ENCODE assay signal across 12 mouse cellular contexts in the genomic region with DNA sequence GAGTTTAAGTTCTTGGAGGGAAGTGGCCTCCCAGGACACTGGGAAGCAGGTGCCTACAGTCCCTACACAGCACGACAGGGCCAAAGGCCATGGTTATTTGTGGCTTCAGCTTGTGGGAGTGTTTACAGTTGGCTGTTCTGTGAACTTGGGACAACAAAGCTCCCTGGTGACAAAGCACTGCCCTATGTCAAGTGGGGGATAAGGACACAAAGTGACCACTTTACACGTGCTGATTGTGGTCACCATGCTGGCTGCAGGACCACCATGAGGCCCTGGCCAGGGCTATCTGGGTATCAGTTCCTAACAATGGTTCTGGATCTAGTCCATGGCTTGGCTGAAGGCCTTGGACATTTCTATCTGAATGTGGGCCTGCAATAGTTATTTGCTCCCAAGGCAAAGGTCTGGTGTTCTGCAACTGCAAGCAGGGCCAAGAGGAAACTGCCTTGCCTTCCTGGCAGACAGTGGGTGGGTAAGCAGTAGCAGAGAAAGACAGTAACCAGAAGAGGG. TPM values are rescaled to one million over a fixed set of nuclear protein-coding genes. Genes with fewer than 3 reads are reported as not detected.
DNase-seq lines count a peak whose midpoint lies in the region; ATAC-seq and TF ChIP-seq lines count a peak whose summit lies in the region.
"Had no signal": no experiment of that assay in that cellular context is flagged by ENCODE, and none has a peak within 500 bp of the region (broad histone marks: within the 10 kb centered on the region; RNA-seq: fewer than 3 reads in every experiment).

No protein-coding gene starts in this region.

- no peak for TF ChIP-seq POLR2A in heart, adult 2 months (IDR thresholded peaks at IDR 0.05; ENCODE audit: insufficient read depth, low read depth, low read length)

- no peak overlapping the region for H3K4me3 ChIP-seq in hindbrain, embryonic 13.5 days
- H3K4me3 ChIP-seq in hindbrain, embryonic 14.5 days (replicated peaks; ENCODE audit: low read length), result no peak overlapping the region
- H3K4me3 ChIP-seq in heart, adult 2 months, result no peak overlapping the region
- H3K4me3 ChIP-seq in kidney, embryonic 15.5 days (replicated peaks), result no peak overlapping the region
- H3K4me3 ChIP-seq in midbrain, embryonic 14.5 days (replicated peaks; ENCODE audit: low read depth, low read length), result no peak overlapping the region
- H3K4me3 ChIP-seq: midbrain, embryonic 12.5 days had no signal

- no peaks in the 10 kb centered on the region for H3K9me3 ChIP-seq in hindbrain, embryonic 13.5 days
- H3K9me3 ChIP-seq in hindbrain, embryonic 14.5 days (ENCODE audit: control insufficient read depth, low read length), result no peaks in the 10 kb centered on the region
- H3K9me3 ChIP-seq in kidney, embryonic 15.5 days (replicated peaks), result no peaks in the 10 kb centered on the region
- no peaks in the 10 kb centered on the region for H3K9me3 ChIP-seq in midbrain, embryonic 14.5 days (ENCODE audit: control insufficient read depth, low read length)
- H3K9me3 ChIP-seq: midbrain, embryonic 12.5 days had no signal

- peaks cover 5% of the 10 kb centered on the region for H3K27me3 ChIP-seq in hindbrain, embryonic 13.5 days
- peaks cover under 1% of the 10 kb centered on the region; the same call in 1 of the 2 replicates for H3K27me3 ChIP-seq in hindbrain, embryonic 14.5 days (ENCODE audit: control insufficient read depth, insufficient read depth, low read length)
- no peaks in the 10 kb centered on the region for H3K27me3 ChIP-seq in heart, adult 2 months (ENCODE audit: control insufficient read depth, insufficient read depth, low read length)
- H3K27me3 ChIP-seq in kidney, embryonic 15.5 days, result no peaks in the 10 kb centered on the region
- no peaks in the 10 kb centered on the region for H3K27me3 ChIP-seq in midbrain, embryonic 14.5 days (ENCODE audit: control insufficient read depth, insufficient read depth, low read length)
- H3K27me3 ChIP-seq: CH12.LX; midbrain, embryonic 12.5 days had no signal

- 0 out of 2 replicates have a peak overlapping the region, but pooled peaks have one; percentile 2 for H3K27ac ChIP-seq in hindbrain, embryonic 13.5 days
- H3K27ac ChIP-seq in hindbrain, embryonic 14.5 days, result no peak overlapping the region
- H3K27ac ChIP-seq in heart, adult 2 months, result peak overlapping the region; percentile 68
- H3K27ac ChIP-seq in kidney, embryonic 15.5 days, result peak overlapping the region; percentile 18; the same call in 1 of the 2 replicates
- H3K27ac ChIP-seq in midbrain, embryonic 14.5 days (replicated peaks; ENCODE audit: low read depth, low read length), result no peak overlapping the region
- H3K27ac ChIP-seq: midbrain, embryonic 12.5 days had no signal

- intact Hi-C loops in heart, adult 2 months (cut with DNase I), result loop anchor here (2.0 kb wide), 1 partner anchor 18 kb away; no protein-coding TSS in a partner anchor

- H3K4me1 ChIP-seq in hindbrain, embryonic 13.5 days (replicated peaks), result peaks cover 18% of the 10 kb centered on the region
- no peaks in the 10 kb centered on the region for H3K4me1 ChIP-seq in hindbrain, embryonic 14.5 days (replicated peaks; ENCODE audit: control insufficient read depth, insufficient read depth, low read length)
- H3K4me1 ChIP-seq in heart, adult 2 months (ENCODE audit: control insufficient read depth, insufficient read depth, low read length), result peaks cover 25% of the 10 kb centered on the region
- peaks cover 9% of the 10 kb centered on the region for H3K4me1 ChIP-seq in kidney, embryonic 15.5 days
- no peaks in the 10 kb centered on the region; the same call in 1 of the 2 replicates for H3K4me1 ChIP-seq in midbrain, embryonic 14.5 days (ENCODE audit: control insufficient read depth, insufficient read depth, low read length)

- TF ChIP-seq EP300 in heart, adult 2 months (IDR thresholded peaks at IDR 0.05; ENCODE audit: insufficient read depth, low read depth, low read length), result peak; percentile 94

- WGBS in hindbrain, embryonic 13.5 days, result 53% methylated on average over 2 of the region's 2 CpGs
- WGBS in hindbrain, embryonic 14.5 days, result 61% methylated on average over 2 of the region's 2 CpGs
- 6% methylated on average over 2 of the region's 2 CpGs for WGBS in heart, adult 2 months
- 35% methylated on average over 2 of the region's 2 CpGs for WGBS in kidney, embryonic 15.5 days
- 73% methylated on average over 2 of the region's 2 CpGs for WGBS in midbrain, embryonic 14.5 days

- H3K9ac ChIP-seq in hindbrain, embryonic 13.5 days, result no peak overlapping the region
- no peak overlapping the region for H3K9ac ChIP-seq in hindbrain, embryonic 14.5 days
- no peak overlapping the region for H3K9ac ChIP-seq in heart, adult 2 months (ENCODE audit: low read depth, low read length)
- no peak overlapping the region for H3K9ac ChIP-seq in kidney, embryonic 15.5 days
- no peak overlapping the region for H3K9ac ChIP-seq in midbrain, embryonic 14.5 days (replicated peaks; ENCODE audit: low read length)
- H3K9ac ChIP-seq: midbrain, embryonic 12.5 days had no signal

- H3K4me2 ChIP-seq in hindbrain, embryonic 13.5 days, result no peak overlapping the region
- no peak overlapping the region for H3K4me2 ChIP-seq in hindbrain, embryonic 14.5 days (replicated peaks)
- H3K4me2 ChIP-seq in kidney, embryonic 15.5 days, result no peak overlapping the region
- no peak overlapping the region for H3K4me2 ChIP-seq in midbrain, embryonic 14.5 days (ENCODE audit: low read length)
- H3K4me2 ChIP-seq: midbrain, embryonic 12.5 days had no signal

- H3K36me3 ChIP-seq in hindbrain, embryonic 13.5 days, result peaks cover 26% of the 10 kb centered on the region
- H3K36me3 ChIP-seq in hindbrain, embryonic 14.5 days (replicated peaks; ENCODE audit: control insufficient read depth, insufficient read depth), result peaks cover 25% of the 10 kb centered on the region
- H3K36me3 ChIP-seq in heart, adult 2 months (ENCODE audit: control insufficient read depth, insufficient read depth, low read length), result no peaks in the 10 kb centered on the region; the same call in 1 of the 2 replicates
- peaks cover 22% of the 10 kb centered on the region for H3K36me3 ChIP-seq in kidney, embryonic 15.5 days
- peaks cover 20% of the 10 kb centered on the region for H3K36me3 ChIP-seq in midbrain, embryonic 14.5 days (ENCODE audit: control insufficient read depth, insufficient read depth, low read length)

- DNase-seq in hindbrain, embryonic 14.5 days (ENCODE audit: low spot score), result no peak
- peak; percentile 73 to 83 for DNase-seq in heart, adult 2 months
- DNase-seq in lung, postnatal 25 days (ENCODE audit: low spot score), result peak; percentile 56
- no peak for DNase-seq in urinary bladder, postnatal 25 days (ENCODE audit: low spot score)
- no peak for DNase-seq in embryo, embryonic 11 days
- no peak for DNase-seq in midbrain, embryonic 14.5 days
- DNase-seq: cerebellum, postnatal 14 days; thymus, postnatal 14 days had no signal

- ATAC-seq in hindbrain, embryonic 13.5 days (ENCODE audit: low FRiP score), result no peak
- ATAC-seq in hindbrain, embryonic 14.5 days (ENCODE audit: low FRiP score), result no peak
- ATAC-seq in kidney, embryonic 15.5 days (replicated peaks; ENCODE audit: low FRiP score), result no peak
- ATAC-seq in midbrain, embryonic 14.5 days (ENCODE audit: low FRiP score, low TSS enrichment), result no peak

- no peak for TF ChIP-seq CTCF in heart, adult 2 months (IDR thresholded peaks at IDR 0.05)

- no peaks in the 10 kb centered on the region for H3K79me2 ChIP-seq in heart, adult 2 months (replicated peaks; ENCODE audit: control insufficient read depth, insufficient read depth, low read length)

RNA-seq across cellular contexts. Expression of gene Nodal, which starts 8.5 kb away (rescaled TPM):
- 0.09 TPM in 1 of 2 replicates, not detected in the other for polyA plus RNA-seq in hindbrain, embryonic 13.5 days (2015; fragmentation: Nextera tagmentation; extraction: Ambion mirVana)
- polyA plus RNA-seq in hindbrain, embryonic 14.5 days (2014; fragmentation: Nextera tagmentation; extraction: Ambion mirVana), result 0.13 and 0.29 TPM in 2 replicates
- total RNA-seq in heart, adult 2 months (2021), result under 1 TPM in 1 of 2 experiments, not detected in 1; 0.10 TPM
- polyA plus RNA-seq in heart, adult 2 months (2012; rRNA removed), result 0.04 and 0.38 TPM in 2 replicates
- polyA plus RNA-seq in kidney, embryonic 15.5 days (2015; fragmentation: Nextera tagmentation; extraction: Ambion mirVana), result 0.38 and 0.42 TPM in 2 replicates
- not detected in 2 replicates for polyA plus RNA-seq in midbrain, embryonic 14.5 days (2014; fragmentation: Nextera tagmentation; extraction: Ambion mirVana)
- polyA plus RNA-seq: midbrain, embryonic 12.5 days had no signal

RNA-seq across cellular contexts. Expression of gene Eif4ebp2, which starts 26.2 kb away (rescaled TPM):
- 66.3 and 66.4 TPM in 2 replicates for polyA plus RNA-seq in hindbrain, embryonic 13.5 days (2015; fragmentation: Nextera tagmentation; extraction: Ambion mirVana)
- 37.4 and 38.8 TPM in 2 replicates for polyA plus RNA-seq in hindbrain, embryonic 14.5 days (2014; fragmentation: Nextera tagmentation; extraction: Ambion mirVana)
- total RNA-seq in heart, adult 2 months (2021), result 10 to 100 TPM; 70.9 to 71.3 TPM
- polyA plus RNA-seq in heart, adult 2 months (2012; rRNA removed), result 53.3 and 71.9 TPM in 2 replicates
- 69.4 and 70.0 TPM in 2 replicates for polyA plus RNA-seq in kidney, embryonic 15.5 days (2015; fragmentation: Nextera tagmentation; extraction: Ambion mirVana)
- 46.8 and 53.7 TPM in 2 replicates for polyA plus RNA-seq in midbrain, embryonic 14.5 days (2014; fragmentation: Nextera tagmentation; extraction: Ambion mirVana)

RNA-seq across cellular contexts. Expression of gene Pald1, which starts 43.0 kb away (rescaled TPM):
- 29.4 and 30.8 TPM in 2 replicates for polyA plus RNA-seq in hindbrain, embryonic 13.5 days (2015; fragmentation: Nextera tagmentation; extraction: Ambion mirVana)
- polyA plus RNA-seq in hindbrain, embryonic 14.5 days (2014; fragmentation: Nextera tagmentation; extraction: Ambion mirVana), result 24.5 and 26.7 TPM in 2 replicates
- 10 to 100 TPM; 15.3 to 17.6 TPM for total RNA-seq in heart, adult 2 months (2021)
- 17.7 and 20.4 TPM in 2 replicates for polyA plus RNA-seq in heart, adult 2 months (2012; rRNA removed)
- 33.5 and 37.3 TPM in 2 replicates for polyA plus RNA-seq in kidney, embryonic 15.5 days (2015; fragmentation: Nextera tagmentation; extraction: Ambion mirVana)
- polyA plus RNA-seq in midbrain, embryonic 14.5 days (2014; fragmentation: Nextera tagmentation; extraction: Ambion mirVana), result 16.5 and 18.7 TPM in 2 replicates

RNA-seq across cellular contexts. Expression of gene Lrrc20, which starts 49.3 kb away (rescaled TPM):
- polyA plus RNA-seq in hindbrain, embryonic 13.5 days (2015; fragmentation: Nextera tagmentation; extraction: Ambion mirVana), result 15.3 and 16.1 TPM in 2 replicates
- 14.1 and 15.1 TPM in 2 replicates for polyA plus RNA-seq in hindbrain, embryonic 14.5 days (2014; fragmentation: Nextera tagmentation; extraction: Ambion mirVana)
- total RNA-seq in heart, adult 2 months (2021), result 10 to 100 TPM; 29.9 to 32.0 TPM
- 38.9 and 55.5 TPM in 2 replicates for polyA plus RNA-seq in heart, adult 2 months (2012; rRNA removed)
- polyA plus RNA-seq in kidney, embryonic 15.5 days (2015; fragmentation: Nextera tagmentation; extraction: Ambion mirVana), result 8.1 and 8.4 TPM in 2 replicates
- 15.0 and 17.6 TPM in 2 replicates for polyA plus RNA-seq in midbrain, embryonic 14.5 days (2014; fragmentation: Nextera tagmentation; extraction: Ambion mirVana)

Comparison
In these comparisons a context has a peak if more than half of its experiments do, and no peak if none do; other contexts are left out.
1. H3K27ac ChIP-seq: peak in hindbrain, embryonic 13.5 days (single experiment), heart, adult 2 months (single experiment) and kidney, embryonic 15.5 days (single experiment); none in hindbrain, embryonic 14.5 days (single experiment) and midbrain, embryonic 14.5 days (single experiment).
2. DNase-seq: peak in heart, adult 2 months (2 of 2) and lung, postnatal 25 days (single experiment); none in hindbrain, embryonic 14.5 days (single experiment), urinary bladder, postnatal 25 days (single experiment), embryo, embryonic 11 days (single experiment) and midbrain, embryonic 14.5 days (single experiment).